Mouse (Mus musculus) megakaryocyte, embryonic 14.5 days (primary cell): ENCODE measurements around the gene Slc6a9. TPM values are rescaled to one million over a fixed set of nuclear protein-coding genes. Genes with fewer than 3 reads are reported as not detected.
A peak's percentile ranks its signal among the peaks of the same experiment; 100 is the strongest.

Source experiments
- H3K27me3 ChIP-seq: replicated peaks from 2 replicates; pipeline ENCODE3; 2012; ENCODE audit warnings: inconsistent platforms
- H3K36me3 ChIP-seq: replicated peaks from 2 replicates; pipeline ENCODE3; 2012; ENCODE audit warnings: low read length, inconsistent platforms, mixed read lengths
- H3K4me1 ChIP-seq: 2 replicates; pipeline ENCODE4 v1.6.1; 2012; ENCODE audit warnings: inconsistent platforms
- H3K4me3 ChIP-seq: replicated peaks from 2 replicates; pipeline ENCODE3; 2012; ENCODE audit warnings: moderate library complexity, mild to moderate bottlenecking, inconsistent platforms
- H3K9me3 ChIP-seq: 2 replicates; pipeline ENCODE4 v1.6.1; 2012; ENCODE audit warnings: inconsistent platforms
- FLI1 ChIP-seq: IDR thresholded peaks from 2 replicates; pipeline ENCODE4 v1.6.1; 2012; ENCODE audit warnings: low read length, inconsistent platforms, mixed read lengths
- GATA1 ChIP-seq: IDR thresholded peaks from 3 replicates; pipeline ENCODE4 v1.6.1; 2012; ENCODE audit warnings: mixed read lengths, low read length, inconsistent platforms, borderline replicate concordance
- polyA plus RNA-seq: library from polyadenylated mRNA; stranded (reverse); fragments of >175 nt; gene quantifications from 2 replicates; pipeline ENCODE4 v1.2.3, GENCODE M21; 2012; ENCODE audit warnings: low replicate concordance; ENCODE audit not compliant: insufficient read depth

Slc6a9 gene
- polyA plus RNA-seq, 1 experiment = 9.7 TPM

- Histone ChIP-seq H3K9me3 (no peaks in the 10 kb centered on the region), H3K4me3 (no peak overlapping the region), H3K27me3 (peaks cover 75% of the 10 kb centered on the region), H3K36me3 (peaks cover 4% of the 10 kb centered on the region), H3K4me1 (peaks cover 3% of the 10 kb centered on the region; the same call in 1 of the 2 replicates)
- TF ChIP-seq GATA1 (no peak), FLI1 (no peak)
Measured at GRCm38 (mm10) chr4:117850176-117850575, 15.9 kb downstream of the Slc6a9 start.

GRCm38 (mm10) chr4:117850871-117851270 is 16.6 kb downstream of the Slc6a9 start:
- H3K9me3 ChIP-seq = no peaks in the 10 kb centered on the region
- no peak for TF ChIP-seq FLI1
- TF ChIP-seq GATA1 = no peak
- H3K27me3 ChIP-seq = peaks cover 77% of the 10 kb centered on the region
- H3K4me1 ChIP-seq = peaks cover 9% of the 10 kb centered on the region; the same call in 1 of the 2 replicates
- H3K36me3 ChIP-seq = peaks cover 3% of the 10 kb centered on the region
- H3K4me3 ChIP-seq = no peak overlapping the region

- TF ChIP-seq GATA1 (no peak), FLI1 (no peak)
- H3K27me3 ChIP-seq = peaks cover 78% of the 10 kb centered on the region
- no peaks in the 10 kb centered on the region for H3K9me3 ChIP-seq
- H3K4me3 ChIP-seq = no peak overlapping the region
- H3K4me1 ChIP-seq = peaks cover 10% of the 10 kb centered on the region; the same call in 1 of the 2 replicates
- peaks cover 8% of the 10 kb centered on the region for H3K36me3 ChIP-seq
Measured at GRCm38 (mm10) chr4:117852152-117852868, 18.0 kb downstream of the Slc6a9 start.

GRCm38 (mm10) chr4:117855146-117855545 is 20.8 kb downstream of the Slc6a9 start:
- Histone ChIP-seq H3K4me1 (peaks cover 10% of the 10 kb centered on the region; the same call in 1 of the 2 replicates), H3K4me3 (no peak overlapping the region), H3K36me3 (peaks cover 9% of the 10 kb centered on the region), H3K9me3 (no peaks in the 10 kb centered on the region), H3K27me3 (peaks cover 74% of the 10 kb centered on the region)
- TF ChIP-seq FLI1 = no peak
- TF ChIP-seq GATA1 = no peak

- H3K36me3 ChIP-seq = peaks cover 9% of the 10 kb centered on the region
- TF ChIP-seq GATA1 (no peak), FLI1 (no peak)
- peaks cover 78% of the 10 kb centered on the region for H3K27me3 ChIP-seq
- H3K4me3 ChIP-seq = no peak overlapping the region
- peaks cover 24% of the 10 kb centered on the region for H3K4me1 ChIP-seq
- no peaks in the 10 kb centered on the region for H3K9me3 ChIP-seq
Measured at GRCm38 (mm10) chr4:117858794-117859193, 24.5 kb downstream of the Slc6a9 start.

GRCm38 (mm10) chr4:117860570-117860969 is 26.3 kb downstream of the Slc6a9 start:
- TF ChIP-seq FLI1 = no peak
- no peak for TF ChIP-seq GATA1
- Histone ChIP-seq H3K27me3 (peaks cover 75% of the 10 kb centered on the region), H3K9me3 (no peaks in the 10 kb centered on the region), H3K4me1 (peaks cover 18% of the 10 kb centered on the region), H3K36me3 (peaks cover 9% of the 10 kb centered on the region), H3K4me3 (no peak overlapping the region)

GRCm38 (mm10) chr4:117862823-117863222 is 28.5 kb downstream of the Slc6a9 start:
- peaks cover 76% of the 10 kb centered on the region for H3K27me3 ChIP-seq
- no peaks in the 10 kb centered on the region for H3K36me3 ChIP-seq
- TF ChIP-seq GATA1 (no peak), FLI1 (no peak)
- no peaks in the 10 kb centered on the region for H3K9me3 ChIP-seq
- H3K4me1 ChIP-seq = peaks cover 19% of the 10 kb centered on the region
- H3K4me3 ChIP-seq = peak overlapping the region; percentile 23

- peaks cover 91% of the 10 kb centered on the region for H3K27me3 ChIP-seq
- TF ChIP-seq GATA1 (no peak), FLI1 (no peak)
- no peak overlapping the region for H3K4me3 ChIP-seq
- H3K36me3 ChIP-seq = no peaks in the 10 kb centered on the region
- peaks cover 20% of the 10 kb centered on the region for H3K4me1 ChIP-seq
- H3K9me3 ChIP-seq = no peaks in the 10 kb centered on the region
Measured at GRCm38 (mm10) chr4:117866083-117866482, 31.8 kb downstream of the Slc6a9 start.

- no peaks in the 10 kb centered on the region for H3K36me3 ChIP-seq
Measured at GRCm38 (mm10) chr4:117867000-117867399, 32.7 kb downstream of the Slc6a9 start.

GRCm38 (mm10) chr4:117867823-117868222 is 33.5 kb downstream of the Slc6a9 start:
- TF ChIP-seq FLI1 (no peak), GATA1 (no peak)
- Histone ChIP-seq H3K4me1 (peaks cover 17% of the 10 kb centered on the region), H3K36me3 (no peaks in the 10 kb centered on the region)

More at GRCm38 (mm10) chr4:117867000-117867399, 32.7 kb downstream of the Slc6a9 start:
- H3K4me1 ChIP-seq = peaks cover 17% of the 10 kb centered on the region
- TF ChIP-seq FLI1 (no peak), GATA1 (no peak)
- H3K9me3 ChIP-seq = no peaks in the 10 kb centered on the region
- H3K4me3 ChIP-seq = no peak overlapping the region
- peaks cover 91% of the 10 kb centered on the region for H3K27me3 ChIP-seq

More at GRCm38 (mm10) chr4:117867823-117868222, 33.5 kb downstream of the Slc6a9 start:
- Histone ChIP-seq H3K4me3 (peak overlapping the region; percentile 75), H3K27me3 (peaks cover 92% of the 10 kb centered on the region), H3K9me3 (no peaks in the 10 kb centered on the region)
